Mouse (Mus musculus): ENCODE data around the gene Gatd1. TPM values are rescaled to one million over a fixed set of nuclear protein-coding genes. Genes with fewer than 3 reads are reported as not detected.
A peak's percentile ranks its signal among the peaks of the same experiment; 100 is the strongest.

Gene Gatd1
- 45.8 and 50.5 TPM in 2 replicates for polyA plus RNA-seq (2012; ENCODE audit: insufficient read depth, insufficient read length, missing spikeins)

DNA sequence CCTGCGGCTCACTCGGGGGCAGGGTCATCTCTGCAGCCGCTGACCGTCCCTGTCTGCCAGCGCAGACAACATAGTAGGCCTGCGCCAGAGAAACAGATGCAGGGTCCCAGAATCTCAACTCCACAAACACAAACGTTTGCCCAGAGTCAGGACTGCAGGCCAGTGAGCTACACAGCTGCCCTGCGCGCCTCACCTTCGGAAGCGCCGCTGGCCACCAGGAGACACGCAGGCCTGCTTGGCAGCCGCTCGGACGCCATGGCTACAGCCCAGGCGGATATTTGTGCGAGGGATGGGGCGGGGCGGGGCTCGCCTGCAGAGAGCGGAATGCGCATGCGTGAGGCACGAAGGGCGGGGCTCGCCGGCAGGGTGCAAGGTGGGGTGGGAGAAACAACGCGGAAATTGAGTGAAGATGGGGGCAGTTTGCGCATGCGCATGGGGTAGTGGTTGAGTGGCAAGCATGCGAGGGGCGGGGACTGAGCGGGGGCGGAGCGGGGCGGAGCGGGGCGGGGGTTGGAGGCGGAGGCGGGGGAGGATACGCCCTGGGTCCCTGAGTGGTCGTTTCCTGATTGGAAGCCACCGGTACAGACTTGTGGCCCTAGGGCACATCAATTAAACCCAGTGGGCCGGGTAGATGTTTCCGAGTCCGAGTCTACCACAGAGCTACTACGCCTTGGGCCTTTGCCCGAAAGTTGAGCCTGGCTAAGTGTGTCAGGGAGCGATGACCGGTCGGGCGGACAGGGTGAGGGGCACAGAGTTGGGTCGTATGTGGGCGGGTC lies at the start of gene Gatd1:
Gene Gatd1 (minus strand): TSS at position 328 of the 776 bp plus-strand sequence.
- Histone ChIP-seq H3K27ac (ENCODE audit: insufficient read depth, low read depth, low read length) (peak within 1 kb of the TSS; percentile 52), H3K4me3 (ENCODE audit: insufficient read depth, low read length) (peak within 1 kb of the TSS; percentile 98), H3K4me1 (ENCODE audit: control insufficient read depth, insufficient read depth, low read length) (peaks cover 13% of the 10 kb centered on the region)
- TF ChIP-seq CTCF (IDR thresholded peaks at IDR 0.05; ENCODE audit: low read depth, low read length) (no peak), POLR2A (IDR thresholded peaks at IDR 0.05; ENCODE audit: borderline replicate concordance, low read depth, low read length) (no peak; the same call in 1 of the 2 replicates)

DNA sequence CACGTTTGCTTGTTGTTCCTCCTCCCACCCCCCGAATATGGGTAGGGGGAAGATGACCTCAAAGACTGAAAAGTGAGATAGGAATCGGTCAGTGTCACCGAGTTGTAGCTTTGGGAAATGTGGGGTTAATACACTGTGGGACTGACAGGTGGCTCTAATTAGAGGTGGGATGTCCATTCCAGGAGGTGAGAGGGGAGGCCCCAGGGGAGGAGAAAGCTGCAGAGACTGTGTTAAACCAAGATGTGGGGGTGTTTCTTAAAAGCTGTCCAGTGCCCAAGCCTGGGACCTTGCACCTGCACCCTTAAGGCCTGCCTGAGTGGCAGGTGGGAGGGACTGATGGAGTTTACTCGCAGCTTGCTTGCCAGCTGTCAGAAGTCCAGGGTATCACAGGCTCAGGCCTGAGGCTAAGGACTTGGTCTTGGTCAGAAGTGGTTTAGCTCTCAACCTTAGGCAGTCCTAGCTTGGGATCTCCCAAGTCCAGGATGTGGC lies 48.4 kb upstream of the Gatd1 start:
- no peak for TF ChIP-seq CTCF (IDR thresholded peaks at IDR 0.05; ENCODE audit: low read depth, low read length)
- Histone ChIP-seq H3K27ac (ENCODE audit: insufficient read depth, low read depth, low read length) (no peak overlapping the region), H3K4me1 (ENCODE audit: control insufficient read depth, insufficient read depth, low read length) (peaks cover 66% of the 10 kb centered on the region), H3K4me3 (ENCODE audit: insufficient read depth, low read length) (peak overlapping the region; percentile 34)

DNA sequence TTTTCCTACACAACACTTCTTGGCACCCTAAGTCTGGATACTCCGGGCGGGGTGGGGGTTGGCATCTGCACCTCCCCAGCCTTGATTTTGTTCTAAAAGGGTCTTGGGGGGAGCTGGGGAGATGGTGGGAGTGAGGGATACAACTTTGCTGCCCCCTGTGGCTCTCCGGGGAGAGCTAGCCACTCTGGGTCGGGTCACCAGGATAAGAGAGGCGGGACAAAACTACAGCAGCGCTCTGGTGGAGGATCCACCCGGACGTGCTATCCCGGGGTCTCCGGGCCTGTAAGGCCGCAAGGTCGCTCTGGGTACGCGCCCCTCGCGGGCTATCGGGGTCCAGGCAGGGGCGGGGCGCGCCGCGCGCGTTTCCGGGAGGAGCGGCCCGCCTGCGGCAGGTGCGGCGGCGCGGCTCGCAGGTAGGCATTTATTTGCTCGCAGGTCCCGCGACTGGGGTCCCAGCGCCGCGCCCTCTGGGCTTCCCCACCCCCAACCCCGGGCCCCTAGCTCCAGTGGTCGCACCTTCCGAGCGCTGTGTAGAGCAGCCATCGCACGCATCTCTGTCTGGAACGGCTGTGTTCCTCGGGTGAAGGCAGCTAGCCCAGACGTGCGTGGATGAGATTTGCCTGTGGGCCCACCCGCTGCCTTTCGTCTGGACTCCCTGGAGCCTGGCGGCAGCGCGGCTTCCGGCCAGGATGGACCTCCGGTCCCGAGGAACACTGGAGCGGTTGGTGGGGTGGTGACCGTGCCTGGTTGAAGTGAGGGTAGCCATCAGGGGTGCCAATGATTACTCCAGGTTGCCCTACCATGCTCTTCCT lies 47.8 kb upstream of the Gatd1 start:
- Histone ChIP-seq H3K4me1 (ENCODE audit: control insufficient read depth, insufficient read depth, low read length) (peaks cover 69% of the 10 kb centered on the region), H3K27ac (ENCODE audit: insufficient read depth, low read depth, low read length) (no peak overlapping the region), H3K4me3 (ENCODE audit: insufficient read depth, low read length) (peak overlapping the region; percentile 56)
- no peak for TF ChIP-seq POLR2A (IDR thresholded peaks at IDR 0.05; ENCODE audit: borderline replicate concordance, low read depth, low read length)
- peak; percentile 14; the same call in 1 of the 2 replicates for TF ChIP-seq CTCF (IDR thresholded peaks at IDR 0.05; ENCODE audit: low read depth, low read length)

GRCm38 (mm10) chr7:141460391-141461113 lies 46.6 kb upstream of the Gatd1 start, which contains the start of gene Cracr2b:
Gene Cracr2b, plus strand, starts transcription at chr7:141461094.
- TF ChIP-seq POLR2A (IDR thresholded peaks at IDR 0.05; ENCODE audit: borderline replicate concordance, low read depth, low read length), result no peak
- TF ChIP-seq CTCF (IDR thresholded peaks at IDR 0.05; ENCODE audit: low read depth, low read length), result no peak
- Histone ChIP-seq H3K4me3 (ENCODE audit: insufficient read depth, low read length) (peak within 1 kb of the TSS; percentile 56), H3K4me1 (ENCODE audit: control insufficient read depth, insufficient read depth, low read length) (peaks cover 64% of the 10 kb centered on the region), H3K27ac (ENCODE audit: insufficient read depth, low read depth, low read length) (peak within 1 kb of the TSS; percentile 79)

GRCm38 (mm10) chr7:141460001-141460390 lies 46.1 kb upstream of the Gatd1 start:
- Histone ChIP-seq H3K4me1 (ENCODE audit: control insufficient read depth, insufficient read depth, low read length) (peaks cover 60% of the 10 kb centered on the region), H3K4me3 (ENCODE audit: insufficient read depth, low read length) (no peak overlapping the region), H3K27ac (ENCODE audit: insufficient read depth, low read depth, low read length) (peak overlapping the region; percentile 79)
- TF ChIP-seq POLR2A (IDR thresholded peaks at IDR 0.05; ENCODE audit: borderline replicate concordance, low read depth, low read length), result no peak
- TF ChIP-seq CTCF (IDR thresholded peaks at IDR 0.05; ENCODE audit: low read depth, low read length), result no peak

DNA sequence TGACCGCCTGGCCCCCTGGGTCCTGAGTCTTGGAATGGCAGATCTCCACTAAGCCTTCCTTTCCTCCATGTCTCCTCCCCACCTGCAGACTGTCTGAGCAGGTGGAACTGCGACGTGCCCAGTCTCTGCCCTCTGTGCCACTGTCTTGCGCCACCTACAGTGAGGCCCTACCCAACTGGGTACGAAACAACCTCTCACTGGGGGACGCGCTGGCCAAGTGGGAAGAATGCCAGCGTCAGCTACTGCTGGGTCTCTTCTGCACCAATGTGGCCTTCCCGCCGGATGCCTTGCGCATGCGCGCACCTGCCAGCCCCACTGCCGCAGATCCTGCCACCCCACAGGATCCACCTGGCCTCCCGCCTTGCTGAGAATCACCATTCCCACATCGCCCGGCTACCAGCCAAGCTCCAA lies 45.4 kb upstream of the Gatd1 start:
- TF ChIP-seq POLR2A (IDR thresholded peaks at IDR 0.05; ENCODE audit: borderline replicate concordance, low read depth, low read length) (no peak), CTCF (IDR thresholded peaks at IDR 0.05; ENCODE audit: low read depth, low read length) (no peak)
- no peak overlapping the region for H3K4me3 ChIP-seq (ENCODE audit: insufficient read depth, low read length)
- H3K27ac ChIP-seq (ENCODE audit: insufficient read depth, low read depth, low read length), result no peak overlapping the region
- H3K4me1 ChIP-seq (ENCODE audit: control insufficient read depth, insufficient read depth, low read length), result peaks cover 57% of the 10 kb centered on the region

GRCm38 (mm10) chr7:141458661-141459060 lies 44.7 kb upstream of the Gatd1 start:
- peaks cover 51% of the 10 kb centered on the region for H3K4me1 ChIP-seq (ENCODE audit: control insufficient read depth, insufficient read depth, low read length)
- no peak overlapping the region for H3K4me3 ChIP-seq (ENCODE audit: insufficient read depth, low read length)
- TF ChIP-seq CTCF (IDR thresholded peaks at IDR 0.05; ENCODE audit: low read depth, low read length), result no peak
- no peak for TF ChIP-seq POLR2A (IDR thresholded peaks at IDR 0.05; ENCODE audit: borderline replicate concordance, low read depth, low read length)
- no peak overlapping the region for H3K27ac ChIP-seq (ENCODE audit: insufficient read depth, low read depth, low read length)

DNA sequence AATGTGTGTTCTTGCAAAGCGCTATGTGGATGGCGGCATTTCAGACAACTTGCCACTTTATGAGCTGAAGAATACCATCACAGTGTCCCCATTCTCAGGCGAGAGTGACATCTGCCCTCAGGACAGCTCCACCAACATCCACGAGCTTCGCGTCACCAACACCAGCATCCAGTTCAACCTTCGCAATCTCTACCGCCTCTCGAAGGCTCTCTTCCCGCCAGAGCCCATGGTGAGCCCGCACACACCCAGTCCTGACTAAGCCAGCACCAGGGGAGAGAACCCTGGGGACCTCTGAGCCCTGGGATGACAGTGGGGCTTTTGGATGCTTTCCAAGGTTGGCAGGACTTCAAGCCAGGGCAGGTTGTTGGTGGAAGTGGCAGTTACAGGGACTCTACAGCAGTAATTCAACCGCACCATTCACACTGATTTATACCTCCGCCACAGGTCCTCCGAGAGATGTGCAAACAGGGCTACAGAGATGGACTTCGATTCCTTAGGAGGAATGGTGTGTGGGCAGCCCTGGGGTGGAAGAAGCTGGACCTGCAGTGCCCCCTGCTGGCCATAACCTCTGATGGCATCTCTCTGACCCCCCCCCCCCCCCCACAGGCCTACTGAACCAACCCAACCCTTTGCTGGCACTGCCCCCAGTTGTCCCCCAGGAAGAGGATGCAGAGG lies 44.2 kb upstream of the Gatd1 start:
- peak; percentile 18; the same call in 1 of the 2 replicates for TF ChIP-seq CTCF (IDR thresholded peaks at IDR 0.05; ENCODE audit: low read depth, low read length)
- no peak for TF ChIP-seq POLR2A (IDR thresholded peaks at IDR 0.05; ENCODE audit: borderline replicate concordance, low read depth, low read length)
- Histone ChIP-seq H3K27ac (ENCODE audit: insufficient read depth, low read depth, low read length) (no peak overlapping the region), H3K4me3 (ENCODE audit: insufficient read depth, low read length) (no peak overlapping the region), H3K4me1 (ENCODE audit: control insufficient read depth, insufficient read depth, low read length) (peaks cover 50% of the 10 kb centered on the region)

GRCm38 (mm10) chr7:141457236-141457635 lies 43.3 kb upstream of the Gatd1 start:
- H3K4me1 ChIP-seq (ENCODE audit: control insufficient read depth, insufficient read depth, low read length), result peaks cover 45% of the 10 kb centered on the region
- H3K27ac ChIP-seq (ENCODE audit: insufficient read depth, low read depth, low read length), result no peak overlapping the region
- H3K4me3 ChIP-seq (ENCODE audit: insufficient read depth, low read length), result peak overlapping the region; percentile 85; the same call in 1 of the 2 replicates
- no peak for TF ChIP-seq POLR2A (IDR thresholded peaks at IDR 0.05; ENCODE audit: borderline replicate concordance, low read depth, low read length)
- TF ChIP-seq CTCF (IDR thresholded peaks at IDR 0.05; ENCODE audit: low read depth, low read length), result no peak
